In genomic region chr3:60707139-60707538, GRCm38 (mm10) we compare ENCODE assay signal across 22 mouse cellular contexts.
DNase-seq lines count a peak whose midpoint lies in the region; ATAC-seq and TF ChIP-seq lines count a peak whose summit lies in the region.
"Had no signal": no experiment of that assay in that cellular context is flagged by ENCODE, and none has a peak within 500 bp of the region (broad histone marks: within the 10 kb centered on the region; RNA-seq: fewer than 3 reads in every experiment).

No protein-coding gene starts in this region.

- no peak overlapping the region for H3K9ac ChIP-seq in ES-E14 (ENCODE audit: insufficient read depth, low read depth, low read length, poor library complexity, severe bottlenecking)
- H3K9ac ChIP-seq in hindbrain, embryonic 16.5 days (ENCODE audit: low read depth, low read length): no peak overlapping the region
- H3K9ac ChIP-seq: embryonic facial prominence, embryonic 15.5 days; forebrain, embryonic 13.5 days; forebrain, postnatal 0 days; heart, embryonic 12.5 days; hindbrain, embryonic 14.5 days had no signal

- ATAC-seq in hindbrain, embryonic 16.5 days: no peak
- no peak for ATAC-seq in monocyte, adult 5-6 weeks (replicated peaks; ENCODE audit: insufficient number of reproducible peaks, low FRiP score, low TSS enrichment, poor library complexity, severe bottlenecking)
- ATAC-seq: forebrain, embryonic 13.5 days; forebrain, postnatal 0 days; intestine, embryonic 16.5 days had no signal

- in situ Hi-C loops in ES-E14 (cut with MboI; ENCODE audit: low sequenced_read_pairs in 2 of 2, unreplicated experiment in 2 of 2): no loop called here

- DNase-seq in adrenal gland, adult 2 months: peak; percentile 36
- DNase-seq in adrenal gland, postnatal 10 days: no peak
- DNase-seq in 3134 (ENCODE audit: extremely low read depth, insufficient read length, low spot score) (peak; percentile 42), ES-E14 (ENCODE audit: low read depth, low spot score) (no peak), adipocyte (ENCODE audit: low spot score) (peak; percentile 31)
- no peak for DNase-seq in retina, embryonic 14.5 days (ENCODE audit: low spot score)
- DNase-seq: cerebellum, adult 11 months; cerebellum, adult 8-10 months; cerebellum, postnatal 14 days; embryo, embryonic 11 days; forebrain, postnatal 0 days; gastrocnemius, postnatal 14 days; heart, adult 2 months; kidney, adult 2 months had no signal

- no peak overlapping the region for H3K4me2 ChIP-seq in hindbrain, embryonic 16.5 days (ENCODE audit: low read length)
- H3K4me2 ChIP-seq: embryonic facial prominence, embryonic 15.5 days; forebrain, embryonic 13.5 days; heart, embryonic 12.5 days; hindbrain, embryonic 14.5 days had no signal

- H3K9me3 ChIP-seq in ES-E14 (ENCODE audit: control insufficient read depth, insufficient read depth, low read depth, low read length): no peaks in the 10 kb centered on the region
- H3K9me3 ChIP-seq in hindbrain, embryonic 16.5 days (ENCODE audit: control insufficient read depth, low read length): no peaks in the 10 kb centered on the region
- H3K9me3 ChIP-seq: embryonic facial prominence, embryonic 15.5 days; forebrain, embryonic 13.5 days; heart, embryonic 12.5 days; hindbrain, embryonic 10.5 days had no signal

- H3K27ac ChIP-seq in ES-E14 (ENCODE audit: insufficient read depth, low read depth, low read length, poor library complexity, severe bottlenecking): no peak overlapping the region
- no peak overlapping the region for H3K27ac ChIP-seq in hindbrain, embryonic 16.5 days (ENCODE audit: low read depth, low read length)
- H3K27ac ChIP-seq: embryonic facial prominence, embryonic 15.5 days; forebrain, embryonic 13.5 days; heart, adult 2 months; hindbrain, embryonic 10.5 days; hindbrain, embryonic 14.5 days had no signal

- 92% methylated on average over 4 of the region's 4 CpGs for WGBS in hindbrain, embryonic 16.5 days

- H3K36me3 ChIP-seq in ES-E14 (ENCODE audit: control insufficient read depth, insufficient read depth, low read length, poor library complexity, severe bottlenecking): no peaks in the 10 kb centered on the region
- no peaks in the 10 kb centered on the region for H3K36me3 ChIP-seq in hindbrain, embryonic 16.5 days (ENCODE audit: control insufficient read depth, insufficient read depth, low read length)
- H3K36me3 ChIP-seq: embryonic facial prominence, embryonic 15.5 days; heart, embryonic 12.5 days; hindbrain, embryonic 10.5 days had no signal

- H3K4me1 ChIP-seq in ES-E14 (ENCODE audit: control insufficient read depth in 2 of 2, insufficient read depth in 2 of 2, low read length in 2 of 2, poor library complexity in 1 of 2): no peaks in the 10 kb centered on the region
- no peaks in the 10 kb centered on the region for H3K4me1 ChIP-seq in hindbrain, embryonic 16.5 days (ENCODE audit: control insufficient read depth, insufficient read depth, low read depth, low read length)
- H3K4me1 ChIP-seq: embryonic facial prominence, embryonic 15.5 days; forebrain, embryonic 13.5 days; heart, embryonic 12.5 days; hindbrain, embryonic 10.5 days had no signal

- no peak overlapping the region for H3K4me3 ChIP-seq in ES-E14 (ENCODE audit: insufficient read depth in 1 of 2, low read depth in 1 of 2, low read length in 2 of 2, poor library complexity in 1 of 2, severe bottlenecking in 1 of 2)
- no peak overlapping the region for H3K4me3 ChIP-seq in hindbrain, embryonic 16.5 days (ENCODE audit: low read length)
- H3K4me3 ChIP-seq: embryonic facial prominence, embryonic 15.5 days; forebrain, embryonic 13.5 days; heart, adult 2 months; heart, embryonic 12.5 days; hindbrain, embryonic 10.5 days had no signal

- H3K27me3 ChIP-seq in hindbrain, embryonic 16.5 days (replicated peaks; ENCODE audit: control insufficient read depth, insufficient read depth, low read length): no peaks in the 10 kb centered on the region
- H3K27me3 ChIP-seq: embryonic facial prominence, embryonic 15.5 days; forebrain, embryonic 13.5 days; heart, embryonic 12.5 days had no signal

TF ChIP-seq in ES-E14, 5 proteins besides CTCF, POLR2A, EP300 and RAD21:
- TF ChIP-seq ZNF384 (IDR thresholded peaks at IDR 0.05; ENCODE audit: low read depth, low read length): no peak
- TF ChIP-seq HCFC1 (IDR thresholded peaks at IDR 0.05; ENCODE audit: borderline replicate concordance, insufficient read depth, low read length): no peak
- peak; percentile 56; the same call in 1 of the 2 replicates for TF ChIP-seq MAFK (IDR thresholded peaks at IDR 0.05; ENCODE audit: insufficient read depth, low read depth, low read length)

Comparison
In these comparisons a context has a peak if more than half of its experiments do, and no peak if none do; other contexts are left out.
1. DNase-seq: peak in adrenal gland, adult 2 months (single experiment), 3134 (single experiment) and adipocyte (single experiment); none in adrenal gland, postnatal 10 days (single experiment), ES-E14 (single experiment) and retina, embryonic 14.5 days (single experiment).